Mouse (Mus musculus): ENCODE measurements at regions not wholly inside any gene's neighbourhood (a gene's known extent, or its start where the extent isn't known, plus 50 kb on each side); places are given as distances from the start of the nearest gene placed in this dataset.

GRCm38 (mm10) chrX:11046769-11047168 lies 252.3 kb upstream of the H2al1a start:
- ATAC-seq (no peak), DNase-seq (no peak)

DNA sequence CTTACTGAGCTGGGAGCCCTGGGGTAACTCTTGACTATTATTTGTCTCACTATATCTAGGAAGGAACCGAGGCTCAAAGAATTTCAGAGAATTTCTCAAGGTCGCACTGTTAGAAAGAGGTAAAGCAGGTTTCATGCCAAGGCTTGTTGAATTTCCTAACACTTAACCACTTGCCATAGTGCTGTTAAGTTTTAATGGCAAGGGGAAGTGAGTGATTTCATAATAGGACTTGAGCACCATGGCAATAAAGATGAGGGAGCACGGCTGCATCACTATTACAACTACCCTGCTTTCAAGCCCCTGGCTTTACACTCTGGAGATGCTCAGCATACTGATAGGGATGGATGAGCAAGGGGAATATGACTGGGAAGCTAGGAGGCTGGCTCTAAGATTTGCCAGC lies 216.9 kb upstream of the H2al1a start:
- no peak overlapping the region for H3K27ac ChIP-seq (ENCODE audit: low read depth)
- H3K9me3 ChIP-seq (ENCODE audit: low read length), result no peaks in the 10 kb centered on the region
- 55% methylated on average over 3 of the region's 3 CpGs for whole genome bisulfite sequencing (ENCODE audit: insufficient replicate concordance)
- no peak overlapping the region for H3K4me3 ChIP-seq (ENCODE audit: low read depth, low read length)
- H3K27me3 ChIP-seq (ENCODE audit: insufficient read depth, low read length), result no peaks in the 10 kb centered on the region
- H3K9ac ChIP-seq (replicated peaks), result no peak overlapping the region
- DNase-seq, result no peak
- TF ChIP-seq CTCF (IDR thresholded peaks at IDR 0.05; ENCODE audit: low read depth) (no peak), EP300 (IDR thresholded peaks at IDR 0.05; ENCODE audit: low read depth) (no peak)
- no peak overlapping the region for H3K4me2 ChIP-seq (ENCODE audit: low read depth, low read length)
- H3K4me1 ChIP-seq (ENCODE audit: insufficient read depth), result no peaks in the 10 kb centered on the region
- no peaks in the 10 kb centered on the region for H3K36me3 ChIP-seq (replicated peaks; ENCODE audit: insufficient read depth, low read length)
- ATAC-seq, result no peak

More at GRCm38 (mm10) chrX:11046769-11047168, 252.3 kb upstream of the H2al1a start:
- WGBS (ENCODE audit: insufficient replicate concordance), result 69% methylated on average over 3 of the region's 3 CpGs
- H3K4me1 ChIP-seq (ENCODE audit: insufficient read depth), result no peaks in the 10 kb centered on the region
- no peaks in the 10 kb centered on the region for H3K27me3 ChIP-seq (ENCODE audit: insufficient read depth, low read length)
- no peaks in the 10 kb centered on the region for H3K36me3 ChIP-seq (replicated peaks; ENCODE audit: insufficient read depth, low read length)
- H3K4me2 ChIP-seq (ENCODE audit: low read depth, low read length), result no peak overlapping the region
- H3K9ac ChIP-seq (replicated peaks), result no peak overlapping the region
- H3K9me3 ChIP-seq (ENCODE audit: low read length), result no peaks in the 10 kb centered on the region
- no peak overlapping the region for H3K27ac ChIP-seq (ENCODE audit: low read depth)
- H3K4me3 ChIP-seq (ENCODE audit: low read depth, low read length), result no peak overlapping the region
- TF ChIP-seq CTCF (IDR thresholded peaks at IDR 0.05; ENCODE audit: low read depth) (no peak), EP300 (IDR thresholded peaks at IDR 0.05; ENCODE audit: low read depth) (no peak)

DNA sequence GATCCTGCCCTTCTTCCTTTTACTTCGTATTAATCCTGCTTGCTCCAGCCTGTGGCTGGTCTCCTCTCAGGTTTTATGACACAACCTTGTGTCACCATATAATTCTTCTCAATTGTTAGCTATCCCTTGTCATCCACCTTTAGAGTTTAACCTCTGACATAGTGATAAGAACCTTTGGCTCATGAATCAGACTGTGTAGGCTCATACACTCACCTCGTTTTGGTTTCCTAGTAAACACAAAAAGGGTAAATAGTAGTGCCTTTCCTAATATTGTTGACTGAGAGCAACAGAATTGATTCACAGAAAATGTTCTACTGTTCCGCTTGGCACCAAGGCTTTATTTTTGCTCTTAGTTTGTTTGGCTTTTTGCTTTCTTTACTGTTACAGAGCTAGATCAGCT lies 216.2 kb upstream of the H2al1a start:
- H3K4me1 ChIP-seq (ENCODE audit: insufficient read depth), result no peaks in the 10 kb centered on the region
- H3K9ac ChIP-seq (replicated peaks), result no peak overlapping the region
- no peak for DNase-seq
- no peaks in the 10 kb centered on the region for H3K9me3 ChIP-seq (ENCODE audit: low read length)
- 0 out of 2 replicates have a peak overlapping the region, but pooled peaks have one; percentile 18 for H3K27ac ChIP-seq (ENCODE audit: low read depth)
- H3K27me3 ChIP-seq (ENCODE audit: insufficient read depth, low read length), result no peaks in the 10 kb centered on the region
- 51% methylated on average over 3 of the region's 3 CpGs for WGBS (ENCODE audit: insufficient replicate concordance)
- H3K36me3 ChIP-seq (replicated peaks; ENCODE audit: insufficient read depth, low read length), result no peaks in the 10 kb centered on the region
- peak; percentile 79 for ATAC-seq
- no peak overlapping the region for H3K4me3 ChIP-seq (ENCODE audit: low read depth, low read length)
- TF ChIP-seq EP300 (IDR thresholded peaks at IDR 0.05; ENCODE audit: low read depth) (no peak), CTCF (IDR thresholded peaks at IDR 0.05; ENCODE audit: low read depth) (no peak)
- no peak overlapping the region for H3K4me2 ChIP-seq (ENCODE audit: low read depth, low read length)

- Histone ChIP-seq H3K9me3 (ENCODE audit: low read length) (no peaks in the 10 kb centered on the region), H3K27me3 (ENCODE audit: insufficient read depth, low read length) (no peaks in the 10 kb centered on the region), H3K4me1 (ENCODE audit: insufficient read depth) (no peaks in the 10 kb centered on the region), H3K27ac (ENCODE audit: low read depth) (peak overlapping the region; percentile 62), H3K36me3 (replicated peaks; ENCODE audit: insufficient read depth, low read length) (no peaks in the 10 kb centered on the region), H3K9ac (replicated peaks) (no peak overlapping the region), H3K4me2 (ENCODE audit: low read depth, low read length) (no peak overlapping the region), H3K4me3 (ENCODE audit: low read depth, low read length) (no peak overlapping the region)
- TF ChIP-seq CTCF (IDR thresholded peaks at IDR 0.05; ENCODE audit: low read depth) (no peak), EP300 (IDR thresholded peaks at IDR 0.05; ENCODE audit: low read depth) (no peak)
- WGBS (ENCODE audit: insufficient replicate concordance), result 62% methylated on average over 7 of the region's 7 CpGs
- DNase-seq (peak; percentile 22), ATAC-seq (peak; percentile 80)
Observed at GRCm38 (mm10) chrX:11086257-11087072, 212.6 kb upstream of the H2al1a start.

DNA sequence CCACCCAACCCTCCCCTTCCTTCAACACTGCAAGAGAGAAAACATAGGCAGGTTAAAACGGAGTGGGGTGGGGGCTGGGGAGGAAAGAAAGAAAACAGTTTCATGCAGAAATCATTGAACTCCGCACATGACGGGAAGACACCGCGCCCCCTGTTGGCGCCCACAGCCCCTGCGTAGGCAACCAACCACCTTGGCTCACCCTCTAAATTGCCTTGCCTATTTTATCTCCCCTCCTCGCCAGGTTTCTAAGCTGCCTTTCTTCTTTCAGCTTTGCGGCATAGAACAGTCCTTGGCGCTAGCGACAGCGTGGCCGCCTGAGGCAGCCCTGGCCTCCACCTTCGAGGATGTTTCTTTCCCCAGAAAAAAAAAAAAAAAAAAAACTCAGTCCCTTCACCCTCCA lies 211.1 kb upstream of the H2al1a start:
- Histone ChIP-seq H3K36me3 (replicated peaks; ENCODE audit: insufficient read depth, low read length) (no peaks in the 10 kb centered on the region), H3K4me1 (ENCODE audit: insufficient read depth) (no peaks in the 10 kb centered on the region), H3K27ac (ENCODE audit: low read depth) (no peak overlapping the region), H3K27me3 (ENCODE audit: insufficient read depth, low read length) (no peaks in the 10 kb centered on the region), H3K4me2 (ENCODE audit: low read depth, low read length) (peak overlapping the region; percentile 44), H3K4me3 (ENCODE audit: low read depth, low read length) (no peak overlapping the region), H3K9ac (replicated peaks) (no peak overlapping the region), H3K9me3 (ENCODE audit: low read length) (no peaks in the 10 kb centered on the region)
- ATAC-seq (no peak), DNase-seq (peak; percentile 50)
- TF ChIP-seq EP300 (IDR thresholded peaks at IDR 0.05; ENCODE audit: low read depth), result no peak
- peak; percentile 57 for TF ChIP-seq CTCF (IDR thresholded peaks at IDR 0.05; ENCODE audit: low read depth)
- WGBS (ENCODE audit: insufficient replicate concordance), result 16% methylated on average over 14 of the region's 14 CpGs

GRCm38 (mm10) chrX:11088506-11088905 lies 210.6 kb upstream of the H2al1a start:
- H3K9ac ChIP-seq (replicated peaks), result no peak overlapping the region
- 67% methylated on average over 10 of the region's 10 CpGs for WGBS (ENCODE audit: insufficient replicate concordance)
- H3K27me3 ChIP-seq (ENCODE audit: insufficient read depth, low read length), result no peaks in the 10 kb centered on the region
- no peak overlapping the region for H3K4me2 ChIP-seq (ENCODE audit: low read depth, low read length)
- H3K4me3 ChIP-seq (ENCODE audit: low read depth, low read length), result no peak overlapping the region
- DNase-seq, result no peak
- no peaks in the 10 kb centered on the region for H3K9me3 ChIP-seq (ENCODE audit: low read length)
- TF ChIP-seq EP300 (IDR thresholded peaks at IDR 0.05; ENCODE audit: low read depth) (no peak), CTCF (IDR thresholded peaks at IDR 0.05; ENCODE audit: low read depth) (no peak)
- no peaks in the 10 kb centered on the region for H3K36me3 ChIP-seq (replicated peaks; ENCODE audit: insufficient read depth, low read length)
- ATAC-seq, result no peak
- no peaks in the 10 kb centered on the region for H3K4me1 ChIP-seq (ENCODE audit: insufficient read depth)
- no peak overlapping the region for H3K27ac ChIP-seq (ENCODE audit: low read depth)

All from liver, postnatal 0 days (tissue).